Mouse (Mus musculus): ENCODE data around the gene Wdr35.

Gene Wdr35

DNA sequence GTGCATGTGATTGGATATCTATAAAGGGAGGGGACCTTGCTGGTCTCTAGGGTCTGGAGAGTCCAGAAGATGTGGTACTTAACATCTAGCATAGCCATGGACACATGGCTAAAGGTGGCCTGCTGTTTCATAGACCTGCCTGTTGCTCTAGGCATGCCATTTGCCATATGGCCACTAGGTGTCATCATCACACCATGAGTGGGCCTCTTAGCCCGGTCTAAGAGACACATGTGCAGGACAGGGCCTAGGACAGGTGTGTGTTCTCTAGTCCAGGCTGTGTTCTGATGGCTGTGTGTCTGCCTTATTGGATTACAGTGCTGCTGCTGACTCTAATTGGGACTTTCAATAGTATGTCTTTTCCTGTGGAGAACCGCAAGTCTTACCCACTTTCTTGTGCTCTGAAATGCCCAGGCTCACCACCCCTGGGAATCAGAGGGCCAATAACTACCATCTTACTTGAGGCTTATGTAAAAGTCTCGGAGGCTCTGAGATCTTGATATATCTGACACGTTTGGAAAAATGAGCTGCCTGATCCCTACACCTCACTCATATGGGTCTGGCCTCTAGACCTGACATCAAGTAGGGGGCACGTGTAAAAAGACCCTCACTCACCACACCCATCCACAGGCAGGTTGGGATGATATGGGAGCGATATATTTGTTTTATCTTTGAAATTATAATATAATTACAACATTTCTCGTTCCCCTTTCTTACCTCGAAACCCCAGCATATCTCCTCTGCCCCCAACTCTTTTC lies 78.6 kb downstream of the Wdr35 start:
- peak; percentile 50 to 69 for DNase-seq (ENCODE audit: low spot score in 2 of 2)

- DNase-seq (ENCODE audit: low spot score in 2 of 2) = no peak
Measured at GRCm38 (mm10) chr12:9053345-9053744, 79.7 kb downstream of the Wdr35 start.

DNA sequence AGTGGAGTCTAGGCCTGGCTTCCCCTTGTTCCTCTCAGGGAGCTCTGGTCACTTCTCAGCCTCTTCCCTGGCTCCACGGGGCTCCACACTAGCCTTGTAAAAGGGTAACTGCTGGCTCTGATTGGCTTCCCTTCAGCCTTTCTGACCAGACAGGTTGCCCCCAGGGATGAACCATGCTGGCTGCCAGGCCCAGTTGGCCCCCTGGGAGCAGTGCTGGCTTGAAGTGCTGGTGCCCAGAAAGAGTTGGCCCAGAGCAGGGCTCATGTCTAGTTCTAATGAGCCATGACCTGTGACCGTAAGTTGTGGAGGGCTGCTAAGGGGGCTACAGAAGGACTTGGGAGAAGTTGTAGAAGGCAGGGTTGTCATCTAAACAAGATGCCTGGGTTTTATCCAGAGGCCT lies 80.3 kb downstream of the Wdr35 start:
- no peak for DNase-seq (ENCODE audit: low spot score in 2 of 2)

GRCm38 (mm10) chr12:9055269-9055668 lies 81.6 kb downstream of the Wdr35 start:
- DNase-seq (ENCODE audit: low spot score in 2 of 2) = no peak

- DNase-seq (ENCODE audit: low spot score in 2 of 2) = no peak
Measured at GRCm38 (mm10) chr12:9059502-9059901, 85.8 kb downstream of the Wdr35 start.

- no peak for DNase-seq (ENCODE audit: low spot score in 2 of 2)
Measured at GRCm38 (mm10) chr12:9059965-9060364, 86.3 kb downstream of the Wdr35 start.

- no peak for DNase-seq (ENCODE audit: low spot score in 2 of 2)
Measured at GRCm38 (mm10) chr12:9063611-9064010, 89.9 kb downstream of the Wdr35 start.

DNA sequence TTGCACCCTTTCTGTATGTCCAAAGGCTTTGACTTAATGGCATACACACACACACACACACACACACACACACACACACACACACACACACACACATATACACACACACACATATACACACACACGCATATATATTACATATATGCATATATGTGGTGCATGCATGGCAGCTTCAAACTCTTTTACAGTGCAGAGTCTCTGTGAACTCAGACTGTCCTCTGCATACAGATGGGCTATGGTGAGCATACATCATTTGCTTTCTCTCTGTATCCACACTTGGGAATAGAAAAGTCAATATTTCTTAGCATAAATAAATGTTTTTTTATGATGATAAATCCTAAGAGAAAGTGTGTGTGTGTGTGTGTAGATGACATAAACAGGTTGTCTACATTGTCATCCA lies 97.4 kb downstream of the Wdr35 start:
- no peak for DNase-seq (ENCODE audit: low spot score in 2 of 2)

DNA sequence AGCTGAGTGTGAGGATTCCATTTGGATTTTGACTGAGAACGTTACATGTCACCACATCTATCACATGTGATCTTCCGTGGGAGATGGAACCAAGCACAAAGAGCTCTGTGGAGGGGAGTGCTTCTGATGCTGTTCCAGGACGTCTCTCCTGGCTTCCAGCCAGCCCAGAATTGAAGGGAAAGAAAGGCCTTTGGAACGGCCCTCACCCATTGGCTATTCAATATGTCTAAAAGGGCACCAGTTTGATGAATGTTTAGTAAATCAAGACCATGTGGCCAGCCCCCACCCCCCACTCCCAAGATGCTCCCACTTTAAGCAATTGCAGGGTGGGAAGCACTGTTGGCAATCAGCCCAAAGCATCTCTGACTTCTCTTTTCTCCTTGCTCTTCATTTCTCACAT lies 97.8 kb downstream of the Wdr35 start:
- DNase-seq (ENCODE audit: low spot score in 2 of 2) = no peak

GRCm38 (mm10) chr12:9077554-9078125 lies 103.9 kb downstream of the Wdr35 start:
- DNase-seq (ENCODE audit: low spot score in 2 of 2) = no peak
